Mouse (Mus musculus) megakaryocyte progenitor cell, adult 5-6 weeks (primary cell): Measurements from ENCODE around the gene Plpp2. TPM values are rescaled to one million over a fixed set of nuclear protein-coding genes. Genes with fewer than 3 reads are reported as not detected.

Experiments
- ATAC-seq: replicated peaks from 2 replicates; pipeline ENCODE4 v1.8.0; 2016; ENCODE audit warnings: mild to moderate bottlenecking, moderate TSS enrichment, inconsistent platforms; ENCODE audit not compliant: poor library complexity
- total RNA-seq, 2 experiments: library from RNA; stranded (forward) in 1 of 2; stranded (reverse) in 1 of 2; fragments of 157-497, 149-512 nt in 1 of 2; fragments of 200-1000 nt in 1 of 2; gene quantifications; 2 replicates each; pipeline versions ENCODE4 v1.2.3 to v1.2.4; 2015 to 2017

Plpp2 gene
- total RNA-seq, 2 experiments from 2014 or later, result 5.3 to 11.6 TPM

DNA sequence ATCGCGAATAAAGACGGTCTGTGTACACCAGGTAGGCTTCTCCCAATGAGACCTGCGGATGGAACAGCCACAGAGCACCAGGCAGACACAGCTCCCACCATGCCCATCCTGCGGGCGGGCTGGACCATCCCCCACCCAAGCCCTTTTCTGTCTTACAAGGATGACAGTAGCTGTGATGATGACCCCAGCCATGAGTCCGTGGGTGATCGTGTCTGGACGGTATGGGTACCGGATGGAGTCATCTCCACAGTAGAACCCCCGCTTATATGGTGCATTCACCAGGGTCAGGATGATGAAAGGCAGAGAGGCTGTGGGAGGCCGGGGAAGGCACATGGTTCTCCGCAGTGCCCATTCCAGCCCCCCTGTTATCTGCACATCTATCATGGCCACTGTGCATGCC is 2.9 kb downstream of the Plpp2 start:
- no peak for ATAC-seq

DNA sequence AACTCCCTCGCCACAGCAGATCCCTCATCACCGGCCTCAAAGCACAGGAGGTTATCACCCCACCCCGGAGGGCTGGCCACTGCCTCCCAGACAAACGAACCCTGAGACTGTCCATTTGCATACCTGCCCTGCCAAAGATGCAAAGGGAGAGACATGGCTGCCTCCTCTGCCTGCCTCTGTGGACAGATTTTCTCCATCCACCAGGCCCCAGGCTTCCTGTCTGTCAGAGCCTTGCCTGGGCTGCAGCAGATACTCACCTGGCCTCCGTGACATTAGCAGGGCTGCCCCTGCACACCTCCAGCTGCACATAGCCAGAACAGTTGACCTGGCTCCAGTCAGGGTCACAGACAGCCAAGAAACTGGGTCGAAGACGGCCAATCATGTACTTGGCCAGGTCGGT is 3.4 kb downstream of the Plpp2 start:
- ATAC-seq, result no peak

DNA sequence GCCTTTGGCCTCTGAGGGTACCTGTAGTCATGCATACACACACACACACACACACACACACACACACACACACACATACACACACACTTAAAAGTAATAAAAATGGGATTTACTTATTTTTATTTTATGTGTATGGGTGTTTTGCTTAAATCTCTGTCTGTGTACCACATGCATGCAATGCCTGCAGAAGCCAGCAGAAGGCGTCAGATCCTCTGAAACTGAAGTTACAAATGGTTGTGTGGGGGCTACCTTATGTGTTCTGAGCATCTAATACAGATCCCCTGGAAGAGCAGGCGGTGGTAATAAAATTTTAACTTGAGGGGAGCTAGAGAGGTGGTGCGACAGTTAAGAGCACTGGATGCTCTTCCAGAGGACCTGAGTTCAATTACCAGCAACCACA is 5.5 kb downstream of the Plpp2 start:
- no peak for ATAC-seq

DNA sequence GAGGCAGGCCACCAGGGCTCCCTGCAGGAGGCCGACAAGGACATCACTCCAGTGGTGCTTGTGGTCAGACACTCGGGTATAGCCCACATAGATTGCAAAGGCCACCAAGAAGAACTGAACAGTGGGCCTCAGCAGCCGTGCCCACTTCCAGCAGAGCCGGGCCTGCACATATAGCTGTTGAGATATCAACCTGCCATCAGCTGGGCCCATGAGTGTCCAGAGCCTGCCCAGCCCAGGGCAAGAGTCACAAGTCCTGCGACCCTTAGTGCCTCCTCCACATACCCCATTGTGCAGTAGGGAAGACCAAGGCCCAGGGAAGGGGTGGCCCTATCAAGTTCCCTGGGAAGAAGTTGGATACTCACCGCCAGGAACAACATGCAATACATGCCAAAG is 6.1 kb downstream of the Plpp2 start:
- no peak for ATAC-seq

DNA sequence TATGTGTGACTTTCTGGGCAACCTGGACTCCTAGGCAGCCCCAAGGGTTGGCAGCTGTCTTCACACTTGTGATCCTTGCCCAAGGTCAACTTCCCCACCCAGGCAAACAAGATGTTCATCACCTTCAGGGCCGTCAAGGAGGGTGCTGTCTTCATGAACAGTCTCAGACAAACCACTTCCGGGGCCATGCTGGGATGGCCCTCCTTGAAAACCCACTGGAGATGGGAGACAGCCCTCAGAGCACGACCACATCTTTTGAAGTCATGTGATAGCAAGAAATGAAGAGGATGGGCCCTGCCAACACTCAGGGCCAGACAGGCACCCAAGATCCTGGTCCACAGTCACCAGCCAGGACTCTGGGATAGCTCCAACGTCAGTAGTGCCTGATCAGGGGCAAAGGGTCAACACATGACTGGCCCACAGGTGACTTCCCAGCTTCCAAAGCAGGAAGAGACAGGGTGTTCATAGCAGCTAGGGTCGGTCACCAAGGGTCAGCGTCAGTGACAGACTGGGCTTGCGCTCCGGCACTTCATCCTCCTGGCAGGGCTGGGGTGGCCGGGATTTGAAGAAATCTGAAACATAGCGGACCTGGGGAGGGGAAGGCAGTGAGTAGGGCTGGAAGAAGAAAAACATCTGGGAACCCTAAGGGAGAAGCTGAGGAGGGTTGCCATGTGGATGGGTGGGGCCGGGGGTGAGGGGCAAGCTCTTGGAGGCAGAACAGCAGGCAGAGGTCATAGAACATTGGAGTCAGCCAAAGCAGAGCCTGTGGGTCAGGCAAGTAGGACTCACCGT is 6.7 kb downstream of the Plpp2 start:
- ATAC-seq, result no peak

DNA sequence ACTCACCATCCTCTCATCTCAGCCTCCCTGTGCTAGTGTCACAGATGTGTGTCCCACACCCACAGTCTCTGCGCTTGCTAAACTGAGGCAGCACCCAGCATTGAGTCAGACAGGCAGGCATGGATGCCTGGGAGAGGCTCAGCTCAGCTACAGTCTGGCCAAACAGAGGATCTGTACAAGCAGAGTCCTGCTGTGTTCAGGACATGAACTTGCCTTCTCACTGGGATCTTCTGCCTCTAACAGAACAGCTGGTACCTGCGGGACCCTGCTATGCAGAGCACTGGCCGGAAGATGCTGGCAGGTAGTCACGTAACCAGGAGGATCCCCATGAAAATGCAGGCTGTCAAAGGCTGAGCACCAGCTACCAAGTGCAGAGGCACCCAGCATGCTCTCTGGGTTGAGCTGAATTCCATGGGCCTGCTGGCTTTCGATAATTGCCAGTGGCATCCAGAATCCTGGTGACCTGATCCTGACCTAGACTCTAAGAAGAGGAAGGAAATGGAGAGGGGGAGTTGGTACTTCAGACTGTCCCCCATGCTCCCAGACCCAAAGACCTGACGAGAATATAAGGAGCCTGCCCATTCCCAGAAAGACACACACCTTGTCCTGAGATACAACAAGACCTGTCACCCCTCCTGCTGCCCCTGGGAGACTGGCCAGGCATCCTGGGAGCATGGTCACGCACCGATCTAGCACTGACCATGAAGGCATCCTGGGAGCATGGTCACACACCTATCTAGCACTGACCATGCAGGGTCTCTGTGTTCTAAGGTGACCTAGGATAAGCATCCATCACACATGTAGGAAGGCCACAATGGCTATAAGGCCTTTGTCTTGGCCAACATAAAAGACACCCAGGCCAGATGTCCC is 7.9 kb downstream of the Plpp2 start:
- ATAC-seq, result no peak

DNA sequence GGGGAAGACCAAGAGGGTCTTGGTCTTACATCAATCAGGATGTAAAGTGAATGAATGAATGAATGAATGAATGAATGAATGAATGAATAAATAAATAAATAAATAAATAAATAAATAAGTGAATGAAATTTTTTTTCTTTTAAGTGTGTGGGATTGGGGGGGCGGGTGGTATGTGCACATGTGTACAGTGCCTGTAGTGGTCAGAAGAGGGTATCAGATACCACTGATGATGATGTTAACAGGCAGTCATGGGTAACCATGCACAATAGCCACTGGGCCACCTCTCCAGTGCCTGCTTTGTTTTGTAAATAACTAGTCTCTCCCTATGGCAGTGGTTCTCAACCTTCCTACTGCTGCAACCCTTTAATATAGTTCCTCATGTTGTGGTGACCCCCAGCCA is 9.2 kb downstream of the Plpp2 start:
- ATAC-seq, result no peak

DNA sequence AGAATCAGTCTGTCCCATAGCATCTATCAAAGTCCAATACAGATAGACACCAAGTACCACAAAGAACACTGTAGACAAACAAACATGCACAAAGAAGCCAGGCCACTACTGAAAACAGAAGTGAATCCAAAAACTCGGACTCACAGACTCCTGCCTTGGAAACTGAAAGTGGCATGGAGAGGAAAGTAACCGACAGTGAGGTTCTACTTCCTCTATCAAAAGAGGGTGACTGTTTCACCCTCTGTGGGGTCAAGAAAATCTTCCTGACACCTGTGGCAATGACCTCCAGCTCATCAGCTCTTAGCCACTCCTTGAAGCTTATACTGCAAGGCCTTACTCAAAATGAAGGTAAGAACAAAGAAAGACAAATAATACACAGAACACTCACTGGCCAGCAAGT is 26.9 kb downstream of the Plpp2 start:
- ATAC-seq, result peak; percentile 97

DNA sequence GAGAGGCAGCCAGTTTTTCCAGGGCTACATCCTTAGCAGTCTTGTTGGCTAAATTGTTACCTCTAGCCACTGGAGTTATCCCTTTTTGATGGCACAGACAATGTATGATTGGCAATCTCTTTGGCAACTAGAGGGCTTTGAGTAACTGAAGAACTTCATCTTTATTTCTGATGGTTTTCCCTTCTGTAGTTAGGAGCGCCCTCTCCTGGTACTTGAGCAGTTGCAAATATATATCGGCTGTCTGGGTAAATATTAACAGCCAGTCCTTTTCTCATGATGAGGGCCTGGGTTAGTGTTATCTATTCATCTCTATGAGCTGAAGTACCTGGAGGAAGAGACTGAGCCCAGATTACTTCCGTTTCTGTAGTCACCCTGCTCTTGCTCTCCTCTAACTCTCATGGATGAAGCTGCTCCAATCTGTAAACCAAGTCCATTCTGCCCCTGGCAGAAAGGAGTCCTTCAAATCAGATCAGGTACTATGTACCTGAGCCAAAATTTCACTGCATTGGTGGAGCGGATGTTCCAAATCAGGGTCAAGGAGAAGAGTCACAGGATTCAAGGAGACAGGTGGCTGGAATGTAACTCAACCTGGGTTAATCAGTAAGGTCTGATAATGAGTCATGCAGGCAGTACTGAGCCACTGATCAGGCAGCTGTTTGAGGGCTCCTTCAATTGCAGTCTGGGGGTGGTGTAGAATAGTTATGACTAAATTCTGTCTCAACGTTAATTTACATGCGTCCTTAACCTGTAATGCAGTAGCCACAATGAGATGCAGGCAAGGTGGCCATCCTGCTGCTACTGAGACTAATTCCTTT is 30.6 kb downstream of the Plpp2 start:
- ATAC-seq, result peak; percentile 54; the same call in 1 of the 2 replicates

DNA sequence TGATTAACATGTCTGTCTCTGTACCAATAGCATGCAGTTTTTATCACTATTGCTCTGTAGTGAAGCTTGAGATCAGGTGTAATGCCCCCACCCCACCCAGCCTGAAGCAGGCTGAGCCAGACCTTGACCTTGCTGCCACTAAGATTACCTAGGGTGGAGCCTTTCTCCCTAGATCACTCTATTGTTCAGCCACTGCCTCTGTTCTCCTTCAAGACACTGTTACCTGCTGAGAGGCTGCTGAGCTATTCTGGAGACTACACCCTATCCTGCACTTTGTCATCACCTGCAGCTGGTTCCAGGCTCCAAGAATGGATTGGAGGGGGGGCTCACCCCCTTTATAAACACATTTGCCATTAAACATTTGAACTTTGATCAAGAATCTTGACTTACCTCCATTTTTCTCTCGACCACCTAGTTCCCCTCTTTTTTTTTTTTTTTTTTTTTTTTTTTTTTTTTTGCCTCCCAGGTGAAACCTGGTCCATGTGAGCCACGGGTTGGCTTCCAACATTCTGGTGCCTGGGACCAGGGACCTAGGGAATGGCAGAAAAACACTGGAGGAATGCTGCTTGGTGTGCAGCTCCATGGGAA is 36.8 kb downstream of the Plpp2 start:
- ATAC-seq, result no peak

DNA sequence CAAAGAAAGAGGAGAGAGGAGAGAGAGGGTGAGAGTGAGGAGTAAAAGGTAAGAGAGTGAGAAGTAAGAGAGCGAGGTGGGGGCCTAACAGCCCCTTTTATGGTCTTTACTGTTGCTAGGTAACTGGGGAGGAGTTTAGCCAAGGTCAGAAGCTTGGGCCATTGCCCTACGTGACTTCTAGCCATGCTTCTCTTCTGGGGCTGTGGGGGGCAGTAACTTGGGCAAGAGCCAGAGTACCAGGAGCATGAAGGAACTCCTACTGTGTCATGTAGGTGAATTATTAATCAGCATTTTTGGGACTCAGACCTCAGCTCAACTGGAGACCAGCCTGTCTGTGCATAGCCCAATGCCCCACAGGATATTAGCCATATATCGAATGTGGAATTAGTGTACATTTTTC is 37.7 kb downstream of the Plpp2 start:
- no peak for ATAC-seq

Other genes with a start within 250 kb of the Plpp2 start
- gene Vmn2r82, start 177.3 kb downstream of the Plpp2 start, total RNA-seq (2015), result not detected in 2 replicates
- not detected in 2 replicates for gene Vmn2r82, start 177.3 kb downstream of the Plpp2 start, total RNA-seq (2017)
- not detected in 2 replicates for gene Vmn2r83, start 65.1 kb downstream of the Plpp2 start, total RNA-seq (2015)
- gene Vmn2r83, start 65.1 kb downstream of the Plpp2 start, total RNA-seq (2017), result not detected in 2 replicates
- gene Mier2, start 21.4 kb upstream of the Plpp2 start, total RNA-seq (2015), result 7.4 and 9.1 TPM in 2 replicates
- 9.6 and 13.4 TPM in 2 replicates for gene Mier2, start 21.4 kb upstream of the Plpp2 start, total RNA-seq (2017)
- gene Theg, start 53.5 kb upstream of the Plpp2 start, total RNA-seq (2015), result not detected in 2 replicates
- not detected in 2 replicates for gene Theg, start 53.5 kb upstream of the Plpp2 start, total RNA-seq (2017)
- not detected in 2 replicates for gene C2cd4c, start 80.2 kb upstream of the Plpp2 start, total RNA-seq (2015)
- not detected in 2 replicates for gene C2cd4c, start 80.2 kb upstream of the Plpp2 start, total RNA-seq (2017)
- not detected in 2 replicates for gene Shc2, start 104.1 kb upstream of the Plpp2 start, total RNA-seq (2015)
- not detected in 2 replicates for gene Shc2, start 104.1 kb upstream of the Plpp2 start, total RNA-seq (2017)
- not detected in 2 replicates for gene Odf3l2, start 111.9 kb upstream of the Plpp2 start, total RNA-seq (2015)
- gene Odf3l2, start 111.9 kb upstream of the Plpp2 start, total RNA-seq (2017), result not detected in 2 replicates
- not detected in 2 replicates for gene Madcam1, start 130.8 kb upstream of the Plpp2 start, total RNA-seq (2015)
- gene Madcam1, start 130.8 kb upstream of the Plpp2 start, total RNA-seq (2017), result not detected in 2 replicates
- gene Tpgs1, start 135.6 kb upstream of the Plpp2 start, total RNA-seq (2015), result 8.3 and 10.2 TPM in 2 replicates
- 8.2 and 10.4 TPM in 2 replicates for gene Tpgs1, start 135.6 kb upstream of the Plpp2 start, total RNA-seq (2017)
- 69.2 and 79.0 TPM in 2 replicates for gene Cdc34, start 148.4 kb upstream of the Plpp2 start, total RNA-seq (2015)
- 154 and 169 TPM in 2 replicates for gene Cdc34, start 148.4 kb upstream of the Plpp2 start, total RNA-seq (2017)
- 0.29 and 0.49 TPM in 2 replicates for gene Gzmm, start 155.2 kb upstream of the Plpp2 start, total RNA-seq (2015)
- gene Gzmm, start 155.2 kb upstream of the Plpp2 start, total RNA-seq (2017), result 1.1 and 2.8 TPM in 2 replicates
- gene Bsg, start 170.7 kb upstream of the Plpp2 start, total RNA-seq (2015), result 441 and 471 TPM in 2 replicates
- gene Bsg, start 170.7 kb upstream of the Plpp2 start, total RNA-seq (2017), result 272 TPM in 2 replicates
- not detected in 2 replicates for gene Hcn2, start 182.8 kb upstream of the Plpp2 start, total RNA-seq (2015)
- gene Hcn2, start 182.8 kb upstream of the Plpp2 start, total RNA-seq (2017), result not detected in 2 replicates
- 36.9 and 46.9 TPM in 2 replicates for gene Polrmt, start 212.8 kb upstream of the Plpp2 start, total RNA-seq (2015)
- 10.8 and 14.6 TPM in 2 replicates for gene Polrmt, start 212.8 kb upstream of the Plpp2 start, total RNA-seq (2017)
- not detected in 2 replicates for gene Fgf22, start 221.3 kb upstream of the Plpp2 start, total RNA-seq (2015)
- gene Fgf22, start 221.3 kb upstream of the Plpp2 start, total RNA-seq (2017), result not detected in 2 replicates
- gene Rnf126, start 233.2 kb upstream of the Plpp2 start, total RNA-seq (2015), result 55.6 and 63.0 TPM in 2 replicates
- gene Rnf126, start 233.2 kb upstream of the Plpp2 start, total RNA-seq (2017), result 18.4 and 20.2 TPM in 2 replicates
- gene Fstl3, start 243.5 kb upstream of the Plpp2 start, total RNA-seq (2015), result 1.6 and 2.7 TPM in 2 replicates
- gene Fstl3, start 243.5 kb upstream of the Plpp2 start, total RNA-seq (2017), result 1.3 and 3.6 TPM in 2 replicates